Mouse (Mus musculus) lung, embryonic 15.5 days (tissue): ENCODE results near the gene Mrpl16. TPM values are rescaled to one million over a fixed set of nuclear protein-coding genes. Genes with fewer than 3 reads are reported as not detected.

Experiments
- ATAC-seq: fragments of 200-750 bp; cut with Nextera tagmentation; 2 replicates; pipeline ENCODE4 v1.8.0; 2017; ENCODE audit warnings: moderate number of reproducible peaks, borderline replicate concordance; ENCODE audit not compliant: low FRiP score, low TSS enrichment; ENCODE audit errors: extremely low read depth
- H3K27ac ChIP-seq: fragments of 300-500 bp; sonication (generic); 2 replicates; pipeline ENCODE4 v1.5.1; 2015; ENCODE audit warnings: moderate library complexity, mild to moderate bottlenecking, inconsistent platforms
- H3K27me3 ChIP-seq: fragments of 300-500 bp; sonication (generic); 2 replicates; pipeline ENCODE4 v1.6.1; 2015; ENCODE audit warnings: inconsistent platforms
- H3K36me3 ChIP-seq: fragments of 300-500 bp; sonication (generic); 2 replicates; pipeline ENCODE4 v1.6.1; 2015; ENCODE audit warnings: inconsistent platforms
- H3K4me1 ChIP-seq: fragments of 300-500 bp; sonication (generic); 2 replicates; pipeline ENCODE4 v1.6.1; 2015; ENCODE audit warnings: inconsistent platforms
- H3K4me2 ChIP-seq: fragments of 300-500 bp; sonication (generic); 2 replicates; pipeline ENCODE4 v1.6.1; 2015; ENCODE audit warnings: inconsistent platforms, mild to moderate bottlenecking, moderate library complexity
- H3K4me3 ChIP-seq: fragments of 300-500 bp; sonication (generic); 2 replicates; pipeline ENCODE4 v1.5.1; 2015; ENCODE audit warnings: mild to moderate bottlenecking, inconsistent platforms
- H3K9ac ChIP-seq: fragments of 300-500 bp; sonication (generic); 2 replicates; pipeline ENCODE4 v1.6.1; 2015; ENCODE audit warnings: inconsistent platforms
- H3K9me3 ChIP-seq: fragments of 300-500 bp; sonication (generic); 2 replicates; pipeline ENCODE4 v1.6.1; 2016; ENCODE audit warnings: inconsistent platforms
- WGBS: fragments of 180-500 bp; shearing (Covaris S2); methylation state at CpG from one replicate; pipeline ENCODE4 v1.1.7; 2015; 5-methylcytosine and 5-hydroxymethylcytosine counted together
- polyA plus RNA-seq: library from polyadenylated mRNA; unstranded; fragments of >200 nt; fragmentation: Nextera tagmentation; extraction: Ambion mirVana; gene quantifications from 2 replicates; pipeline ENCODE4 v1.2.1, GENCODE M21; 2015

The Mrpl16 gene
- polyA plus RNA-seq, 1 experiment from 2014 or later, result 46.2 TPM

- Histone ChIP-seq H3K9me3 (no peaks in the 10 kb centered on the region), H3K4me1 (peaks cover 10% of the 10 kb centered on the region), H3K4me3 (peak overlapping the region; percentile 69), H3K4me2 (peak overlapping the region; percentile 76), H3K27me3 (no peaks in the 10 kb centered on the region), H3K36me3 (peaks cover 15% of the 10 kb centered on the region), H3K27ac (0 out of 2 replicates have a peak overlapping the region, but pooled peaks have one; percentile 45), H3K9ac (no peak overlapping the region)
- no peak for ATAC-seq
- WGBS, result 86% methylated on average over 5 of the region's 5 CpGs
Measured at GRCm38 (mm10) chr19:11769257-11769920, 802 bp upstream of the Mrpl16 start.

GRCm38 (mm10) chr19:11777191-11777865, 7.1 kb downstream of the Mrpl16 start:
- ATAC-seq, result no peak
- Histone ChIP-seq H3K27ac (no peak overlapping the region), H3K9me3 (no peaks in the 10 kb centered on the region), H3K27me3 (no peaks in the 10 kb centered on the region), H3K9ac (no peak overlapping the region), H3K4me1 (no peaks in the 10 kb centered on the region), H3K36me3 (peaks cover 35% of the 10 kb centered on the region), H3K4me3 (no peak overlapping the region), H3K4me2 (no peak overlapping the region)
- 56% methylated on average over 7 of the region's 7 CpGs for WGBS

- no peak for ATAC-seq
- Histone ChIP-seq H3K4me3 (no peak overlapping the region), H3K9ac (no peak overlapping the region), H3K27ac (no peak overlapping the region), H3K36me3 (0 out of 2 replicates have a peak, but pooled peaks cover 5% of the 10 kb centered on the region), H3K27me3 (no peaks in the 10 kb centered on the region), H3K4me2 (no peak overlapping the region), H3K9me3 (no peaks in the 10 kb centered on the region), H3K4me1 (no peaks in the 10 kb centered on the region)
- 89% methylated on average over 14 of the region's 14 CpGs for WGBS
Measured at GRCm38 (mm10) chr19:11785409-11786154, 15.4 kb downstream of the Mrpl16 start.

- Histone ChIP-seq H3K4me2 (no peak overlapping the region), H3K9me3 (no peaks in the 10 kb centered on the region), H3K4me3 (no peak overlapping the region), H3K36me3 (no peaks in the 10 kb centered on the region), H3K27me3 (no peaks in the 10 kb centered on the region), H3K27ac (no peak overlapping the region), H3K9ac (no peak overlapping the region), H3K4me1 (no peaks in the 10 kb centered on the region)
- WGBS, result 90% methylated on average over 6 of the region's 6 CpGs
- no peak for ATAC-seq
Measured at GRCm38 (mm10) chr19:11787826-11788225, 17.6 kb downstream of the Mrpl16 start.

GRCm38 (mm10) chr19:11788876-11789275, 18.7 kb downstream of the Mrpl16 start:
- no peak overlapping the region for H3K4me3 ChIP-seq
- no peak overlapping the region for H3K4me2 ChIP-seq
- H3K4me1 ChIP-seq, result no peaks in the 10 kb centered on the region
- H3K9me3 ChIP-seq, result no peaks in the 10 kb centered on the region
- H3K27me3 ChIP-seq, result no peaks in the 10 kb centered on the region
- H3K27ac ChIP-seq, result no peak overlapping the region
- H3K36me3 ChIP-seq, result no peaks in the 10 kb centered on the region
- 78% methylated on average over 6 of the region's 6 CpGs for WGBS
- ATAC-seq, result no peak
- no peak overlapping the region for H3K9ac ChIP-seq

GRCm38 (mm10) chr19:11791825-11792224, 21.6 kb downstream of the Mrpl16 start:
- no peaks in the 10 kb centered on the region for H3K27me3 ChIP-seq
- no peak overlapping the region for H3K9ac ChIP-seq
- no peak for ATAC-seq
- no peaks in the 10 kb centered on the region for H3K36me3 ChIP-seq
- WGBS, result 71% methylated on average over 5 of the region's 5 CpGs
- H3K4me3 ChIP-seq, result no peak overlapping the region
- no peaks in the 10 kb centered on the region for H3K9me3 ChIP-seq
- H3K4me1 ChIP-seq, result no peaks in the 10 kb centered on the region
- H3K27ac ChIP-seq, result no peak overlapping the region
- no peak overlapping the region for H3K4me2 ChIP-seq

GRCm38 (mm10) chr19:11793741-11794359, 23.7 kb downstream of the Mrpl16 start:
- Histone ChIP-seq H3K4me3 (no peak overlapping the region), H3K9ac (no peak overlapping the region), H3K27me3 (no peaks in the 10 kb centered on the region), H3K9me3 (no peaks in the 10 kb centered on the region), H3K4me1 (no peaks in the 10 kb centered on the region), H3K4me2 (no peak overlapping the region), H3K36me3 (no peaks in the 10 kb centered on the region), H3K27ac (no peak overlapping the region)
- 68% methylated on average over 2 of the region's 2 CpGs for WGBS
- ATAC-seq, result no peak

GRCm38 (mm10) chr19:11794447-11794846, 24.3 kb downstream of the Mrpl16 start:
- 75% methylated on average over 6 of the region's 6 CpGs for WGBS
- H3K9me3 ChIP-seq, result no peaks in the 10 kb centered on the region
- H3K4me1 ChIP-seq, result no peaks in the 10 kb centered on the region
- H3K4me2 ChIP-seq, result no peak overlapping the region
- no peak overlapping the region for H3K4me3 ChIP-seq
- no peak for ATAC-seq
- H3K27me3 ChIP-seq, result no peaks in the 10 kb centered on the region
- H3K36me3 ChIP-seq, result no peaks in the 10 kb centered on the region
- H3K9ac ChIP-seq, result no peak overlapping the region
- no peak overlapping the region for H3K27ac ChIP-seq

GRCm38 (mm10) chr19:11800531-11801315, 30.5 kb downstream of the Mrpl16 start:
- no peak overlapping the region for H3K4me3 ChIP-seq
- ATAC-seq, result no peak
- H3K4me1 ChIP-seq, result no peaks in the 10 kb centered on the region
- H3K9ac ChIP-seq, result no peak overlapping the region
- H3K4me2 ChIP-seq, result no peak overlapping the region
- no peaks in the 10 kb centered on the region for H3K9me3 ChIP-seq
- H3K27ac ChIP-seq, result no peak overlapping the region
- no peaks in the 10 kb centered on the region for H3K36me3 ChIP-seq
- no peaks in the 10 kb centered on the region for H3K27me3 ChIP-seq
- 72% methylated on average over 8 of the region's 8 CpGs for WGBS

- no peaks in the 10 kb centered on the region for H3K9me3 ChIP-seq
- H3K4me3 ChIP-seq, result no peak overlapping the region
- H3K27me3 ChIP-seq, result no peaks in the 10 kb centered on the region
- no peak overlapping the region for H3K4me2 ChIP-seq
- WGBS, result 61% methylated on average over 1 of the region's 1 CpGs
- no peak overlapping the region for H3K27ac ChIP-seq
- no peak for ATAC-seq
- H3K4me1 ChIP-seq, result no peaks in the 10 kb centered on the region
- no peaks in the 10 kb centered on the region for H3K36me3 ChIP-seq
- H3K9ac ChIP-seq, result no peak overlapping the region
Measured at GRCm38 (mm10) chr19:11804423-11804822, 34.2 kb downstream of the Mrpl16 start.

- no peak overlapping the region for H3K27ac ChIP-seq
- H3K4me1 ChIP-seq, result 0 out of 2 replicates have a peak, but pooled peaks cover 4% of the 10 kb centered on the region
- H3K9ac ChIP-seq, result no peak overlapping the region
- H3K27me3 ChIP-seq, result no peaks in the 10 kb centered on the region
- H3K4me3 ChIP-seq, result no peak overlapping the region
- no peak overlapping the region for H3K4me2 ChIP-seq
- H3K36me3 ChIP-seq, result no peaks in the 10 kb centered on the region
- 51% methylated on average over 2 of the region's 2 CpGs for WGBS
- H3K9me3 ChIP-seq, result no peaks in the 10 kb centered on the region
- ATAC-seq, result no peak
Measured at GRCm38 (mm10) chr19:11807251-11807650, 37.1 kb downstream of the Mrpl16 start.
